Mouse (Mus musculus) 3T3-L1 (cell line): ENCODE measurements around the gene Gm42957.
"Not testable (repeated sequence)": the region's sequence is repeated elsewhere in the genome, so short reads cannot be mapped to it uniquely, and the experiment has no call there.

Experiments
- DNase-seq: peaks from one replicate; pipeline ENCODE4 v3.0.0-alpha.2; 2015; ENCODE audit warnings: low read depth, low spot score

Gm42957 gene

DNA sequence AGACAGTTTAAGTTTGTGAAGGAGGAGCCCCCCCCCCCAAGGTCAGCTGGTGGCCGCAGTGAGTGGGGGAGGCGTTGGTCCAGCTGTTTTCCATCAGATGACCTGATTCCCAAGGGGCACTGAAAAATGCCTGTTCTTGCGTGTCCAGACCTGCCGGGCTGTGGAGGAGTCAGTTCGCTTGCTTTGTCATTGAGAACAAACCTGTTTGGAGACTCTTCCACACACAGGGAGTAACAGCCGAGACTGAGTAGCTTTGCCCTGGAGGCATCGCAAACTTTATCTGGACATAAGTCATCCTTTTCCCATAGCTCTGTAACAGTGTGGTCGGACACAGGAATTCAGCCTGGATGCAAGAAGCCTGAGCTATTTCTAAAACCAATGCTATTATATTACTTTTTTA, 39.2 kb downstream of the Gm42957 start:
- DNase-seq = peak; percentile 97

DNA sequence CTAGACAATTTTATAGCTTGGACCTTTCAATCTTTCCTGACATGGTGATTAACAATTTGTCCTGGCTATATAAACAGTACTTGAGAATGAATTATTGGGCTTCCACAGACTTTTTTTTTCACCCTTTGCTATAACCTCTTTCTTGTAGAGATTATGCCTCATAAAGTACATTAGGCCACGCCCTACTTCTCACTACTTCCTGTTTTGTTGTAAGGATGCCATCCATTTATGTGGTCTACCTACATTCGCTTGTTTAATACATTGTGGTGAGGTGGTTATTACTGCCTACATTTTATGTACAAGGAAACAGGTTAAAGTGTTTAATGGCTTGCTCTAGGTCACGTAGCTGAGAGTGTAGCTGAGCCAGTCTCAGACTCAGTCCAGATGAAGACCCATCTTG, 39.9 kb downstream of the Gm42957 start:
- peak; percentile 69 for DNase-seq

DNA sequence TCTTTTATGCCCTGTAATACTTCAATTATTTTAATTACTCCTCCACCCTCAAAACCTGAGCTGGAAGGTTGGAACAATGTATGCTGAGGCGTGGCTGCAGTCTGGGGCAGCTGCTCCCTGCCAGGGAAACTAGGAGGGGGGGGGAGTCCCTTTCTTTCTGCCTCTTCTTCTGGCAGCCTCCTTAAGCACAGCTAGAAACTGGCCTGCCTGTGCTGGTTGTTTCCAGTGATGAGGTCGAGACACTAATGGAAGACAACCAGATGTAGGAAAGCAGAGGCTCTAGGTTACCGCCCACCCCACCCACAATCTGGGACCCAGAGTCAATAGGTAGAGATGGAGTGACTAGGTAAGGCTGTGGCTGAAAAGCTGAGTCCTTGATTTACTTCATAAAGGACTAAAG, 40.4 kb downstream of the Gm42957 start:
- peak; percentile 60 for DNase-seq

DNA sequence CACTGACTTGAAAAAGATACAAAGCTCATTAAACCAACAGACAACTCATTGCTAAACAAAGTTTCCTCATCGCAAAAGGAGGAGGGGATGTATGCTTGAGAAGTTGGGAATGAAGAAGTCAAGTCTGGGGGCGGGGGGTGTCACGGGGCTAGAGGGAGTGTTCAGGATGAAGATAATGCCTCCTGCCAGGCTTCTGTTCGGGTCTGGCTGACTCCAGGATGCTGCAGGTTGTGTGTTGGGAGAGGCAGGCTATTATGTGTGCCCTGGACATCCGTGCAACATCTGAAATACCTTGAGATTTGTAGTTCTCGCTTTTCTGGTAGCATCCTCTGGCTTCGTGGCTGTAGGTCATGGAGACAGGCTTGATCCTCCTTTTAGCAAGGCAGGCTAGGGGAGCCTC, 43.2 kb downstream of the Gm42957 start:
- no peak for DNase-seq

DNA sequence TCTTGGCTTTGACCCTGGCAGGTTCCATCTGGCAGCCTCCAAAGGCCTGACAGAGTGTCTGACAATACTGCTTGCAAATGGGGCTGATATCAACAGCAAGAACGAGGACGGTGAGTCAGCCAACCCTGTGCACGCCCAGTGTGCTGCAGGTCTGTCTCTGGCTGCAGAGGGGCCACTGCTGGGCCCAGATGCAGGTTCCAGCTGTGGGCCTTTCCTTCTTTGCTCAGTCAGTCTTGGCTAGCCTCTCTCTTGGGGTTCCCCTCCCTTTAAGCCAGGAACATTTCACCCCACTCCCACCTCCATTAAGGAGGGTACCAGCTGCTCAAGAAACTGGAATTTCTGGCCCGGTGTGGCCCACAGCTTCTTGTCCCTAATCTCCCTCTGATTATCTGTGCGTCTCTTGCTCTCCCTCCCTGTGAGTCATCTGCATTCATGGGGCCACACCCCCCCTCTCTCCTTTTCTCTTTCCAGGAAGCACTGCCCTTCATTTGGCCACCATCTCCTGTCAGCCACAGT, 43.9 kb downstream of the Gm42957 start:
- DNase-seq = peak; percentile 86

DNA sequence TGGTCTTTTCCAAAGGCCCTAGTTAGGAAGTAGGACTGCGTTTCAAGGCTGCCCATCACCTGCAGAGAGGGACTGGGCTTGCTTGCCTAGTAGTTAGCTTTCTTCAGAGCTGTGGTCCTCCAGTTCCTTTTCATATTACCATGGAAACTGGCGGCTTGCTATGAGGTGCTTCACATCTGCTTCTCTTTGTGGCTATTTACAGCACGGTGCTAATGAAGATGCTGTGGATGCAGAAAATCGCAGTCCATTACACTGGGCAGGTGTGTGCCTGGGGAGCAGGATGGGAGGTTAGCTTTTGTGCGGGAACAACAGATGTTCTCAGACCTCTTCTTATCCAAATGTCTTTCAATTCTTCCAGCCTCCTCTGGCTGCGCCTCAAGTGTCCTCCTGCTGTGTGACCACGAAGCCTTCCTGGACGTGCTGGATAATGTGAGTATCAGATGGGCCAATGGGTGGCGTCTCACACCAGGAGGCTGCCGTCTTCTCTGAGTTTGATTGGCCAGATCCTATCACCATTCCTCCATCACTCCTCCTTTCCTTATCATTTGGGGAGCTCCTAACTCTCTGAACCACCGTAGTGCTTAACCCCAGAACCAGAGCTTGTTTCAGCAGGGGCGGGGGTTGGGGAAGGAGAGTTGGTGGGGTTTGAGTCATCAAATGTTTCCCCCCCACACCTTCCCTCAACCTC, 45.1 kb downstream of the Gm42957 start:
- DNase-seq = no peak

DNA sequence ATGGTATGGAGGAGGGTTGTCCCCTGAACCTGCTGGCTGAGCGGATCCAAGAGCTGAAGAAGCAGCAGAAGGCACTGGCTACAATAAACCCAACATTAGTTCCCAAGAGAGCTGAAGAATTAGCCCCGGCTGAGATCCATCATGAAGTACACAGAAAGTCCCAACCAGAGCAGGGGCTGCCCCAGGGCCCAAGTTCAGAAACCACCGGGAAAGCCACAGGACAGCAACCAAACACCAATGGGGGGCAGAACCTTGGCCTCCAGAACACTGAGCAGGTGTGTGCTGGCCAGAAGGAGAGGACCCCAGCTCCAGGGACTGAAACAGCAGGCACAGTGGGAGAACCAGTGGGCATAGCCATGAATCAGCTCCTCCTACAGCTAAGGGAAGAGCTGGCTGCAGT, 48.2 kb downstream of the Gm42957 start:
- no peak for DNase-seq

DNA sequence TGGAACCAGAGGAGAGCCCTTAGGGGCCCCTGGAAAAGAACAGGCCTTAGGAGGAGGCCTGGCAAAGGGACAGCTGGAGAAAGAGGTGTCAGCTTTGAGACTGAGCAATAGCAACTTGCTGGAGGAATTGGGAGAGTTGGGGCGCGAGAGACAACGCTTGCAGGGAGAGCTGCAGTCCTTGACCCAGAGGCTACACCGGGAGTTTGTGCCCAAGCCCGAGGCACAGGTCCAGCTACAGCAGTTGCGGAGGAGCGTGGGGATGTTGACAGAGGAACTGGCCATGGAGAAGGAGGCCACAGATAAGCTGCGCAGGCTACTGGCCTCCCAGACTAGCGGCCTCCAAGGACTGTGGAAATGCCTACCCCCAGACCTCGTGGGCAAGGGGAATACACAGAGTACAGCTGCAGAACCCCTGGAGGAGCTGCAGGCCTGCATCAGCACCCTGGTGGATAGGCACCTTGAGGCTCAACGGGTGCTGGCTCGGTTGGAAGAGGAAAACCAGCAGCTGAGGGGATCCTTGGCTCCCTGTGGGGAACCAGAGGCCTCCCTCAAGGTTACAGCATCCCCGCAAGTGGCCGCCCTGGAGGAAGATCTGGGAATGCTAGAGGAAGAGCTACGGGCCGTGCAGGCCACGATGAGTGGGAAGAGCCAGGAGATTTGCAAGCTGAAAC, 49.0 kb downstream of the Gm42957 start:
- no peak for DNase-seq

DNA sequence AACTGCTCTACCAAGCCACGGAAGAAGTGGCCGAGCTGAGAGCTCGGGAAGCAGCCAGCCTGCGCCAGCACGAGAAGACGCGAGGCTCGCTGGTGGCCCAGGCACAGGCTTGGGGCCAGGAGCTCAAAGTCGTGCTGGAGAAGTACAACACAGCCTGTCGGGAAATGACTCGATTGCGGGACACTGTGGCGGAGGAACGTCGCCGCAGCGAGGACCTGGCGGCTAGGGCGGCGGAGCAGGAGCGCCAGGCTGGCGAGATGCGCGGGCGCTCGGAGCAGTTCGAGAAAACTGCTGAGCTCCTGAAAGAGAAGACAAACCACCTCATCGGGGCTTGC, 49.5 kb downstream of the Gm42957 start:
- DNase-seq = no peak

DNA sequence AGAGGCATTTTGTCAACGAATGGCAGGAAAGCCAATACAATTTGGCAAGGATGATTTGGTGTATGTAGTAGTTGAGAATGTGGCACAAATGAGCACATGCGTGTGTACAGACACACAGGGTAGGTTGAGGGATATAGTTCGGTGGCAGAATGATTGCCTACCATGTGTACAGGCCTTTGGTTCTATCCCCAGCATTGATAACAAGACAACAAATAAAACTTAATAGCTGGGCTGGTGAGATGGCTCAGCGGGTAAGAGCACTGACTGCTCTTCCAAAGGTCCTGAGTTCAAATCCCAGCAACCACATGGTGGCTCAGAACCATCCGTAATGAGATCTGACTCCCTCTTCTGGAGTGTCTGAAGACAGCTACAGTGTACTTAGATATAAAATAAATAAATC, 50.8 kb downstream of the Gm42957 start:
- not testable (repeated sequence) for DNase-seq

DNA sequence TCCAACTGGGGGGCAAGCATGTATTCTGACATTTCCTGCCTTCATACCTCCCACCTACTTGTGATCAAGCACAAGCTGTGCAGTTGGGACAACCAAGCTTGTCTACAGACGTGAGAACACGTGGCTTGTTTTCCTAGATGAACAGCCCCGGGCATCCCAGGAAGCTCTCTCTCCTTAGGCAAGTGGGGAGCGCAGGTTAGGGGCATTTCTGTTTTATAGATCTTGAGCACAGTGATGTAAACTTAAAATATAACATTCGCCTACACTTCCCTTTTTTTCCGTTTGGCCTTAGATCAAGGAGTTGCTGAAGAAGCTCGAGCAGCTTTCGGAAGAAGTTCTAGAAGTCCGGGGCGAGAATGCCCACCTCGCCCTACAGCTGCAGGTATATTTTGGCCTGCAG, 53.6 kb downstream of the Gm42957 start:
- no peak for DNase-seq

DNA sequence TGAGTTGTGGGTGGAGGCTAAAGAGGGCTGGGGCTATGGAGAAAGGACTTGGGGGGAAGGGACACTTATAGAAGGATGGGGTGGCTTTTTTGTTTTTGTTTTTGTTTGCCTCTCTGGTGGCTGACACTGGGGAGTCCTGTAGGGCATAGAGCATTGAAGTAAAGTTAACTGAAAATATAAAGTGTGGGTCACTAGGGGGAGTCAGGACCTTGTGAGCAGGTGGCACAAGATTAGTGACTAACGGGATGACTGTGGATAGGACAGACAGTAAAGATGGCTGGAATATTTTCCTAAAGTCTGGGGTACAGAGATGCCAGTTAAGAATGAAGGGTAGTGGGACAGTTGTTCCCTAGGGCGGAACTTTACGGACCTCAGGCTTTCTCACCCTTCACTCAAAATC, 55.0 kb downstream of the Gm42957 start:
- peak; percentile 29 for DNase-seq

DNA sequence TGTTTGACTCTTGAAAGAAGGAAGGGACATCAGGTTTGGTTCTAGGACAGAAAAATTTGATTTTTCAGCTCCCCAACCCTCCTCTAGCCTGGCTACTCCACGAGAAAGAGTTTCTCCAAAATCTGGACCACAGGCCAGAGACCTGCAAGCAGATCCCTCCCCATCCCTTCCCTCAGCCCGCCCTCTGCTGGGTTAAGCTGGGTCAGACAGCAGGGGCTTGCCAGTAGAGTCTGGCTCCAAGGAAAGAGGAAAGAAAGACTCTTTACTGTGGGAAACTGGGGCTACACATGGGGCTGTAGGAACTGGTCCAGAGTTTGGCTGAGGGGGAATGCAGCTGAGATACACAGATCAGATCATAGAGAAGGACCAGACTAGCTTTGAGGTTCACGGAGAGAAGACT, 57.2 kb downstream of the Gm42957 start:
- peak; percentile 62 for DNase-seq

DNA sequence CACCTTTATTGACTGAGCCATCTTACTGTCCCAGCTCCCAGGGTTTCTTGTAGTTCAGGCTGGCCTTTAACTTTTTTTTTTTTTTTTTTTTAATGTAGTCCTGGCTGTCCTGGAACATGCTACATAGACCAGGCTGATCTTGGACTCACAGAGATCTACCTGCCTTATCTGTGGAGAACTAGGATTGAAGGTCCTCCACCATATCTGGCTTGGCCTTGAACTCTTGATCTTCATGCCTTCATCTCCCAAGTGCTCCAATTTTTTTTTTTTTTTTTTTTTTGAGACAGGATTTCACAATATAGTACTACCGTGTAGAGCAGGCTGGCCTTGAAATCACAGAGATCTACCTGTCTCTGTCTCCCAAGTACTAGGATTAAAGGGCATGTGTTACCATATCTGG, 58.3 kb downstream of the Gm42957 start:
- DNase-seq = no peak

DNA sequence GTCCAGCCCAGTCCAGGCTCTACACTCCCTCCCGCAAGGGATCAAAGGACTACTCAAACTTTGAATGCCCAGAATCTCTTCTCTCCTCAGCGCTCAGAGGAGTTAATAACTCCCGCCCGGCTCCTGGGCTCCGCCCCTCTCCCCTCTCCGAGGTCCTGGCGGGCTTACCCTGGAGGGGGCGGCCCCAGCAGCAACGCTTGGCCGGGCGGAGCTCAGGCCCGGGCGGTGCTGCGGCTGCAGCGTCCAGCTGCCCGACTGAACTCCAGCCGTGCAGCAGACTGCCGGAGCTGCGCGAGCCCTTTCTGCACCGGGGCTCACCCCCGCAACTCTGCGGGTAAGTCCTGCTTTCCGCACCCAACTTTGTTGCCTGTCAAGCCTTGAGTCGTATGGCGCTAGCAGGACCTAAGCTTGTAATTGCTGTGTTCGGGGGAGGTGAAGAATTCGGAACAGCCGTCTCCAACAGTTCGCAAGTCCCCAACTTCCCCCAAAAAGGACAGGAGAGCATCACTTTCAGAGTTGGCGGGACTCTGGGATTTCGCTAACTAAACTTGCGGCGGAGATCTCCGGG, 61.0 kb downstream of the Gm42957 start, which contains the start of gene Pias3:
Gene Pias3 (plus strand): TSS at position 187 of the 568 bp plus-strand sequence.
- peak; percentile 88 for DNase-seq

DNA sequence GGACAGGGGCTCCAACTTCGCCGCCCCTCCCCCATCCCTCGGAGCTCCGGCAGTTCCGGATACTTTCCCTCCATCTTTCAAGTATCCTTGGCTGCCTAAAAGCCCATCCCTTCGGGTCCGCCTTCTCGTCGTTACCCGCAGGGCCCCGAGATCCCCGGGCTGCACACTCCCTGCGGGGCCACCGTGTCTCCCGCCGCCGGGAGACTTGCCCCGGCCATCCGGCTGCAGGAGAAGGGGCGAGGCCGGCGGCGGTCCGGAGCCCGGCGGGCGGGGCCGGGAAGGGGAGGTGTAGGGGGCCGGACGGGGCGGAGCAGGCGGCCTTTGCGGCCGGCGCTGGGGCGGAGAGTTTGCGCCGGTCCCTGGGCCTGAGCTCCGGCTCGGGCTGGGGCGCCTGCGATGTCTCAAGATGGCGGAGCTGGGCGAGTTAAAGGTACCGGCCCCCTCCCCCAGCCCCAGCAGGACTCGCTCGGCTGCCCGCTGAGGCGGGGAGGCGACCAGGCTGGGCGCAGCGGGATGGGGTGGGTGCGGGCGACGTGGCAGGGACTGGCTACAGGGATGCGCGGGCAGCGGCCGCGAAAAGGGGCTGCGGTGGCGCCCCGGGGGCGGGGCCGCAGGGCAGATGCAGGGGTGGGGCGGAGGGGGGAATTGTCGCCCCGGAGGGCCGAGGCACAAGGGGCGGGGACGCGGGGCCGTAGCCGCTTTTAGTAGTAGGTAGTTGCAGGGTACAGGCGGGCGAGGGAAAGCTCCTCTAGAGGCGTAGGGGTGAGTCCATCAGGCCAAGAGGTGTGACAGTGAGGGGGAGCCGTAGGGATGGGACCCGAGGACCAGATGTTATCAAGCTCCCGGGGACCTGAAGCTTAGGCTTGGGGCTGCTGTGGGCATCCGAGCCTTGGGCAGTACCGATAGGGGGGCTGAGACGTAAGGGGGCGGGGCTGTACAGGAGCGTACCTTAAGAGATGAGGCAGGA, 61.8 kb downstream of the Gm42957 start:
- DNase-seq = peak; percentile 86

DNA sequence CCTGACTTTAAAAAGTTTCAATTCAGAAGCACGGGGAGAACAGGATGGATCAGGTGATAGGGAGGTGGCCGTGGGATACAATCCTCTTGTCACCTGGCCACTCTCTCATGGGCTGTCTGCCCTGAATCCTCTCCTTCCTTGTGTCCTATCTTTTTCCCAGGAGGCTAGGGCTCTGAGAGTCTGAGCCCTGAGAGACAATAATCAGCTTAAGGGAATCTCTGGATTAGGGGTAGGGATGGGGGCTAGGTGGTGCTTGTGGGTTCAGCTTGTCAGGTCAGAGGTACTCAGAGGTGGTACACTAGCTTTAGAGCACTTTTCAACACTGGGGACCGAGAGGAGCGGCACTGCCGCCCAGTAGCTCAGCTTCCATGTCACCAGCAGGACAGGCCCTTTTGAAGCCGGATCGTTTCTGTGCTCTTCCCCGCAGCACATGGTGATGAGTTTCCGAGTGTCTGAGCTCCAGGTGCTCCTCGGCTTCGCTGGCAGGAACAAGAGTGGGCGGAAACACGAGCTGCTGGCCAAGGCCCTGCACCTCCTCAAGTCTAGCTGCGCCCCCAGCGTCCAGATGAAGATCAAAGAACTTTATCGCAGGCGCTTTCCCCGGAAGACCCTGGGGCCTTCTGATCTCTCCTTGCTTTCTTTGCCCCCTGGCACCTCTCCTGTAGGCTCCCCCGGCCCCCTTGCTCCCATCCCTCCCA, 63.9 kb downstream of the Gm42957 start:
- DNase-seq = no peak

DNA sequence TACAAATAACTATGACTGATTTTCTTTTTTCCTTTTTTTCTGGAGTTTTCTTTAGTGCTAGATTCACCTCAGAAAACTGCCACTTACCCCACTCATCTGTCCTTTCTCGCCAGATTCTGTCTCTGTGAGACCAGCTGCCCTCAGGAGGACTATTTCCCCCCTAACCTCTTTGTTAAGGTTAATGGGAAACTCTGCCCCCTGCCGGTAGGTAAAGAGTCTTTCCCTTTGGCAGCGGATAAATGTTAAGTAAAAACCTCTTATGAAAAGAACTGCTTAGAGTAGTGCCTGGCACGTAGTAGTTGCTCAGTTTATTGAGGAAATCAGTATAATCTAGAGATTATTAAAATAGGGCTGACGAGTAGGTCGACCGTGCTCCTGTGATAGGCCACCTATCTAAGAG, 65.1 kb downstream of the Gm42957 start:
- DNase-seq = peak; percentile 69

DNA sequence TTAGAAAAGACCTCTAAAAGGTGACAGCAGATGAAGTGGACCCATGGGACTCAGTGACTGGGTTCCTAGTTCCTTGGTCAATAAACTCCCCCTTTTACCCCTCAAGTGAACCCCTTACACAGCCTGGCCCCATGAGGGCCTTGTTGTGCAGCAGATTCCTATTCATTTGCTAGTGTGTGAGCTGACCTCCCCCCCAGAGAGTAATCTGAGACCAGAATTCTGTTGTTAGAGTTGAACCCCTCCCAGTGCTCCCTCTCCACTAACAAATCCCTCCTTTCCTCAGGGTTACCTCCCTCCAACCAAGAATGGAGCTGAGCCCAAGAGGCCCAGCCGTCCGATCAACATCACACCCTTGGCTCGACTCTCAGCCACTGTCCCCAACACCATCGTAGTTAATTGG, 65.7 kb downstream of the Gm42957 start:
- no peak for DNase-seq
